Mouse (Mus musculus): Measurements from ENCODE around the gene Nsa2.
A peak's percentile ranks its signal among the peaks of the same experiment; 100 is the strongest.
"Not testable (repeated sequence)": the region's sequence is repeated elsewhere in the genome, so short reads cannot be mapped to it uniquely, and the experiment has no call there.

The Nsa2 gene

DNA sequence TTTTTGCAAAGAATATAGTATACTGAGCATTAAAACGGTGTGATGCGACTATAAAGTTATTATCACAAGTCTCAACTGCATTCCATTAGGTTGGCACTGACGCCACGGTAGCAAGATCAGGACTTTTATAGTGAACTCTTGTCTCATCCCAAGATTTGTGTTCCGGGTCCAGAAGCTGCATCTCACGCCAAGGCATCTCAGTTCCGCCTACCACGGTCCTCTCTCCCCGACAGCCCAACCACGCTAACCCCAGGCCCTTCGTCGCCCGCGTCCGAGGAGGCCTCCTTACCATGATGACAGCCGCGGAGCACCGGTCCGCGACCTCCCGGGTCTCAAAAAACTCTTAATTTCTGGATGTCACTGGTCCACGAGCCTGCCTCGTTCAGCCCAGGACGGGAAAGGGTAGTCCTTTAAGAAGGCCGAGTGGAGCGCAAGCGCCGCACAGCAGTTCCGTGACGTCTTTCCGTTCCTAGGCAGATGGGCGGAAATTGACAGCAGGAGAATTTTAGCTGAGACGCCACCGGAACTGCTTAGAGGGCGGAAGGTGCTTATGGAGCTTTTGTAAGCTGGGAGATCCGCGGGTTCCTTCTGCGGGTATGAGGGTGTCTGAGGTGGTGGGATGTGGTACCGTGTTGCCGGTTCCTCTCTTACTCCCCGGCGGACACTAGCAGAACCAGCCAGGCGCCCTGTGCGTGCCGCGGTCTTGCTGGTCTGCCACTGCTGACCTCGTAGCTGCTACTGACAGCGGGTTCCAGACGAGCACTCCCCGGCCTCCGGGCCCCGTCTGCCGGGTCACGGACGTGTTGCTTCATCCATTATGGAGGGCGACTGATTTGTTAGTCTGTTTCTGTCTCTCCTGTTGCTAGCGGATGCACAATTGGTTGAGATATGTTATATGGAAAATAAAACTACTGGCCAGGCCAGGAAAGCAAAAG is at the start of gene Nsa2, which contains the start of gene Gfm2:
Nsa2 (minus strand) TSS at position 472 of the 935 bp plus-strand sequence.
Gfm2 (plus strand) TSS at position 472 of the 935 bp plus-strand sequence.
- DNase-seq (ENCODE audit: low spot score in 2 of 2): peak; percentile 88 to 89

DNA sequence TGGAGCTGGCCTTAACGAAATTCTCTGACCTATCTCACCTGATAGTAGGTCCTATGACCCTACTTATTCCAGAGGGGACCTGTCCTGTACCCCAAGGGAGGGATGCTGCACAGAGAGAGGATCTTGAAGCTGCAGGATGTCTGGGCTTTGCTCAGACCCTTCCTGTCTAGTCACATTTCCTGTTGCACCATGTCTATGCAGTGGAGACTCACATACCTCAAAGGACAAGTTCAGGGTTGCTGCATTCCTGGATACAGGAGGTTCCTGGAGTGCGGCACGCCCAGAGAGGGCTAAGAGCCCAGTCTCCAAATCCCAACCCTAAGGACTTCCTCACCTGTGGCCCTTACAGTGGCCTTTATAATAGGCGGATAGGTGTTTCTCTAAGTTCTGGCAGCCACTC is 48.6 kb upstream of the Nsa2 start:
- no peak for DNase-seq (ENCODE audit: low spot score in 2 of 2)

DNA sequence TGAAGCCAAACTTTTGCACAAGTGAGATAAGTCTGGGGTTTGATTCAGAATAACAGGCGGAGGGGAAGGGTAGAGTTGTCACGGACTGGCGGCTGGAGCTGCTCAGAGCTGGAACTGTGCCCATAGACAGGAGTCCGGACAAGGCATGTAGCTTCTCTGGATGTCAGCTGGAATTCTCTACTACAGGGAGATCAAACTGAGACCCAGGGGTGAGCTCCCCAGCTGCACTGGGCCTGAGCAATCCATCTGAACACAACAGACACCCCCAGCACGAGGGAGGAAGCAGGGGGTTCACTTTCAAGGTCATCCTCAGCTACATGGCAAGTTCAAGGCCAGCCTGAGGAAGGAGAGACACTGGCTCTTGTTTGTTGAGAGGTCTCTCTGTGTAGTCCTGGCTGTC is 46.9 kb upstream of the Nsa2 start:
- DNase-seq (ENCODE audit: low spot score in 2 of 2): no peak

DNA sequence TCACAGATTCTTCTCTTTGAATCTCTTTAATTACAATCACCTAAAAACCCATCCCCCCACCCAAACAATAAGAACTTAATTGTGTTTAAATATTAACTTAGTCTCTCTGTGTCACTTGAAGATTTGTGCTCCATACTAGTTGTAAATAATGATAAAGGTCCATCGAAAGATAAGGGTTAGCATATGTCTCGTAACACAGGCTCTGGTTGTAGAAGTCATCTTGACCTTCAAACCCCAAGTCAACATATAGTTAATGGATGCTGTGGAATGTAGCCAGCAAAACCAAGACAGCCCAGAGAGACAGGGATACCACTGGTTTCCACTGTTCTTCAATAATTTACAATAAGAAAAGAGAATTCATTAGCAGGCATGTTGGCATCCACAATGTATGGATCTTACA is 46.4 kb upstream of the Nsa2 start:
- DNase-seq (ENCODE audit: low spot score in 2 of 2): no peak

DNA sequence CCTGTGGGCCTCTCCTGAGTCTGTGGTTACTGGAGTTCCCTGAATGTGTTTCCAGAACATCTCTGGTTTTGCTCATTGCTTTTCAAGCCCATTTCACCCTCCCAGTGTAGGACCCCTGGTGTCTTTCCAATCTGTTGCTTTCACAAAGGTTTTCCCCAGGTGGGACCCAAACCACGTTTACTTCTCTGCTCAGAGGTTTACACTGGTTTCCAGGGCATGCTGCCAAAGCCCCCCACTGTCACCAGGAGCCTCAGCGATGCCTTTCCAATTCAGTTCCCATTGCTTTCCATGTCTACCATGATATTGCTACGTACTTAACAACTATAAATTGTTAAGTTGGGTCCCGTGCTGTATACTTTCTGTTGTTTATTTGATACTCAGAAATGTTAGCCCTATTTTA is 45.1 kb upstream of the Nsa2 start:
- no peak for DNase-seq (ENCODE audit: low spot score in 2 of 2)

DNA sequence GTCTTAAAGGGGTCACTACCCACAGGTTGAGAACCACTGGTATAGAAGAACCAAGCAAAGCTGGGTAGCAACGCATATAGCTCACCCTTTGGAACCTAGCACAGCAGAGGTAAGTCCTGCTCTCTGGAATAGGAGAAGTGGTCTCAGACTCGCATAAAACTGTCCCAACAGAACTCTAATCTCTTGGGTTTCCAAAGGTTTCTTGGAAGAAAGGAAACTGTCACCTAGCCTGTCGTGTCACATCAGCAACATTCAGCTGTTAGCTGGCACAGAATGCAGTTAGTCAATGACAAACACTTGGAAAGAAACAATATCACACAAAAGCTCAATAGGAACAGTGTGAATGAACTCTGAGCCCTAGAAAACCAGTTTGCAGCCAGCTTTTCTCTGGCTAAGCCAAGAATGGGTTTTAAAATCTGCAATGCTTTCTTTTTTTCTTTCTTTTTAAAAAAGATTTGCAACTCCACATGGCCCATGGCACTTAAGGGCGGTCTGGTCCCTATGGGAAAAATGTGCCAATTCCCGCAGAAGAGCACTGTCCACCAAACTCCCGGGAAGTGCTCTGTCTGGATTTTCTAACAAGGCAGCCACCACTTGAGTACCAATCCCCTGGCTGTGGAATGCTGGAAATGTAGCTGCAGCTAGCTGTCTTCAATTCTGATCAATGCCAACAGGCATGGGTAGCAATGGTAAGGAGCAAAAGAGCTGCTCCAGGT is 42.5 kb upstream of the Nsa2 start:
- no peak for DNase-seq (ENCODE audit: low spot score in 2 of 2)

DNA sequence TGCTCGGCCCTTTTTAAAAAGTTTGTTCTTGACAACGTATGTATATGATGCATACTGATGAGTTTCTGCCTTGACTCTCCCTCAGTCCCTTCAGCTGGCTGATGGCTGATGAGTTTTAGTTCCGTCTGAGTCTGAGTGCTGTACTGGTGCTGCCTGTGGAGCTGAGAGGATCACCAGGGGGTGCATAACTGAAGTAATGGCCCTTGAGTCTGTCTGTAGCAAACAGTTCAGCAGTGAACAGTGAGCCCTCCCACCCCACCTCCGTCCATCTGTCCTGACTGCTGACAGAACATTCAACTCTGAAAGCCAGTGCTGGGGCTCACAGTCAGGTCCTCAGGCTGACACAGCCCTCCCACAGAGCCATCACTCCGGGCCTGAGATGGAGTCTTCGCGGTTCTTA is 41.2 kb upstream of the Nsa2 start:
- no peak for DNase-seq (ENCODE audit: low spot score in 2 of 2)

DNA sequence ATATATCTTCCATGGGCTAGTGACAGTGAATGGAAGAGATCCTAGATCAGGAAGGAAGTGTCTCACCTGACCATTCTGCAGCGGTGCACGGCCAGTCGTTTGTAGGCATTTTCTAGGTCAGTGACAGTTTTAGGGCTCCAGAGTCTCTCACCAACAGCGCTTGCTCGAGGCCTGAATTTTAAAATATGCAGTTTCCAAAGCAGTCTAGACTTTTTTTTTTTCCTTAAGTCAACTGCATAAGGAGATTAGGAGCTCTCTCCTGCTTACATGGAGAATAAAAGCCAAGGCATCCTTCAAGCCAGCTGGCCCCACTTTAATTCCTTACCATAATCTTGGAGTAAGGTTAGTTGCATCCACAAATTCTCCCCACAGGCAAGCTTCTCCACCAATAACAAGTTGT is 39.0 kb upstream of the Nsa2 start:
- DNase-seq (ENCODE audit: low spot score in 2 of 2): no peak

DNA sequence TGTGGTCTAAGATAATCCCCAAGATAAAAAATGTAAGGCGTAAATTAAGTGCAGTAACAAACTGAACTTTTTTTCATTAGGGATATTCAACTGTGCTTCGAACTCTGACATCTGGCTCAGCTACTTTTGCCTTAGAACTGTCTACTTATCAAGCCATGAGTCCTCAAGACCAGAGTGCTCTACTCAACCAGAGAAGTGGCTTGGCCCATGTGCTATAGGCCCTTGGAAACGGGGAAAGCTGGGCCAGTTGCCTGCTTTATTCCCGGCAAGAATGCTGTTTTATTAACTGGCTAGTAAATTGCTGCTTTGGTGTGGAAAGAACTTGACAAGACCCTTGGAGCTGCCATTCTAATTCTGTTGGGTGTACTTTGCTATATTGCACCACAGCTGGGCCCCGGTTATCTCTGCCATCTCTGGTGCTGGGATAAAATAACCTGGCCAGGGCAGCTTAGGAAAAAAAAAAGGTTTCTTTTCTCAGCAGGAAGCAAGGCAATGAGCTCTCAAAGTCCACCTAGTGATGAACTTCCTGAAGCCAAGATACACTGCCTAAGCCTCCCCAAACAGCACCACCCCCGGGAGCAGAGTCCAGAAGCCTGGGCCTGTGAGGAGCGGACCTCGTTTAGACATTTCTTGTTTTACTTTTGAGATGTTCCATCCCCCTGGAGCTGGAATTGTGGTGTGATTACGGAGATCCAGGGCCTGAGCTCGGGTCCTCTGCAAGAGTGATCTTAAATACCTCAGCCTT is 38.0 kb upstream of the Nsa2 start:
- DNase-seq (ENCODE audit: low spot score in 2 of 2): no peak

DNA sequence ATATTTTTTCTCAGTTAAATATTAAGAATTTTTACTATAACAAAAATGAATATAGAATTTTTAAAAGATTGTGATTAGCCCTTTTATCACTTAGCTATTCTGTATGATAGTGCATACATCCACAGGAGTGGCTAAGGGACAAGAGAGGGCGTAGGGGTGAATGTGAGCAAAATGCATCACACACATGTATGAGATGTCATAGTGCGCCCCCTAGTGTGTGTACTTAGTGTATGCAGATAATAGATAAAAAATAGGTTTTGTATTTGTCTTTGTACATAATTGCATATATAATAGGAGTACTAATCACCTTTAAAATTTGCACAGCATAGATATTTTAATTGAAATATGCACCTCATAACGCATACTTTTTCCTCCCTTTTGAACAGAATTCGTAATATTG is 8.1 kb upstream of the Nsa2 start:
- peak; percentile 44 to 62 for DNase-seq (ENCODE audit: low spot score in 2 of 2)

DNA sequence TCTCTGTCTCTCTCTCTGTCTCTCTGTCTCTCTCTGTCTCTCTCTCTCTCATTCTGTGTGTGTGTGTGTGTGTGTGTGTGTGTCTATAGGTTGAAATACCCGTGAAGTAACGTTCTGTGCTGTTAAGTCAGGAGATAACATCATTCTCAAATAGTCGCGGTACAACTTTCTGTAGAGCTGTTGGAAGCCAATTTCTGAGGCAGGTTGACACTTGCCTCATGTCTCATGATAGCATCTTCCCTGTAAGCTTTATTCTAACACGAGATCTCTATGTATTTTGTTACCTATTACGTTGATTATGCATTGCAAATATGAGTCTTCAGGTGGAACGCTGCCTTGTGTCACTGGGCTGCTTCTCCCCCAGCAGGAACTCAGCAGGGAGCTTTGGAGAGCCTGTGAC is 4.6 kb upstream of the Nsa2 start:
- DNase-seq (ENCODE audit: low spot score in 2 of 2): no peak

DNA sequence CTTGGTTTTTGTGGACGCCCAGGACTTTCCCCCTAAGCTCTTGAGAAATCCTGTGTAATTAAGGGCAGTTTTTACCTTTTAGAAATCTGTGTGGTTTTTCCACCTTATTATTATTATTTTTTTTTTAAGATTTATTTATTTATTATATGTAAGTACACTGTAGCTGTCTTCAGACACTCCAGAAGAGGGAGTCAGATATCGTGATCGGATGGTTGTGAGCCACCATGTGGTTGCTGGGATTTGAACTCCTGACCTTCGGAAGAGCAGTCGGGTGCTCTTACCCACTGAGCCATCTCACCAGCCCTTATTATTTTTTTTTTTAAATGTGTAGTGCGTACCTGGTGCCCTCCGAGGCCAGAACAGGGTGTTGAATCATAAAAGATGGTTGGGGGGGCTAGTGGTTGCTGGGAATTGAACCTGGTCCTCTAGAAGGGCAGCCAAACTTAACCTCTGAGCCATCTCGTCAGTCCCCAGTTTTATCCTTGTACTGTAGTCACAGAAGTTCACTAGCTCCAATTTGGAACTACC is 731 bp upstream of the Nsa2 start:
- not testable (repeated sequence) for DNase-seq (ENCODE audit: low spot score in 2 of 2)

DNA sequence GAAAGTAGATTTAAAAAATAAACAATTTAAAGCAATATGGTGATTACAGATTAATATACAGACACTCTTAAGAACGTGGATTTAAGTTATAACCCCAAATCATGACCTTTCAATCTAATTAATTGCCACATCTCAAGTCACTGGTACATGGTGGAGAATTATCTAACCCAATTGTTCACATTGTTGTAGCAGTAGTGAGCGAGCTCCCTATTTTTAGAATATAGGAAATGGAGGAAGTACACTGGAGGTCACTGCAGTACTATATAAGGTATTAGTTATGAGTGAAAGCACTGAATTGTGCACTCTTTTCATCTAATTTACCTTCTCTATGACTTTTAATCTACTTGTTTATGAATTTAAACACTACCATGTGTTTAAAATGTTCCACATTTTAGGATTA is 7.3 kb downstream of the Nsa2 start:
- DNase-seq (ENCODE audit: low spot score in 2 of 2): not testable (repeated sequence)

DNA sequence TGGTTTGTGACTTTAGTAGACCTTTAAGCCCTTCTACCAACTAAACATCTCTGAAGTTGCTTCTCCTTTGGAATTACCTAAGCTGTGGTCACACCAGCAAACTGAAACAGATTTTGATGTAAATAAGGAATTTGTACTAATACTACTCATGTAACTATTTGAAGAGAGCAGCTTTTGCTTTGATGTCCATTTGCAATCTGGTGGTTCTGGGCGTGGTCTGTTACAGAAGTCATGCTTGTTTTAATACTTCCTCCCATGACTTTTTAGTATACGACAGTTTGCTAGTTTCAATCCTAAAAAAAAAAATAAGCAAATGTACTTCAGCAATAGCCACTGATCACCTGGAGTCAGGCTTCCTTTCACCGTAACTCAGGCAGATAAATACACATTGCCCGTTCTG is 8.1 kb downstream of the Nsa2 start:
- DNase-seq (ENCODE audit: low spot score in 2 of 2): not testable (repeated sequence)

DNA sequence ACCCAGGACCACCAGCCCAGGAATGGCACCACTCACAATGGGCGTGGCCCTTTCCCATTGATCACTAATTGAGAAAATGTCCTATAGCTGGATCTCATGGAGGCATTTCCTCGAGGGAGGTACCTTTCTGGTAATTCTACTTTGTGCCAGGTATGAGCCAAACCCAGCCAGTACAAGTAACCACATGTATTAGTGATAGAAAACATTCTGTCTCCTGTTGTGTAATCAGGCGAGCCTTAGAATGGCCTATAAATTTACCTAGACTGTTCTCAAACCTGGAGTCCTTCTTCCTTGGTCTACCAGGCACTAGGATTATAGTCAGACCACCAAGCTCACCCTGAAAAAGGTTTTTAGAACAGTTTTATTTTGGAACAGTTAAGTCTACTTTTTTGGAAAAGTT is 16.4 kb downstream of the Nsa2 start:
- no peak for DNase-seq (ENCODE audit: low spot score in 2 of 2)

DNA sequence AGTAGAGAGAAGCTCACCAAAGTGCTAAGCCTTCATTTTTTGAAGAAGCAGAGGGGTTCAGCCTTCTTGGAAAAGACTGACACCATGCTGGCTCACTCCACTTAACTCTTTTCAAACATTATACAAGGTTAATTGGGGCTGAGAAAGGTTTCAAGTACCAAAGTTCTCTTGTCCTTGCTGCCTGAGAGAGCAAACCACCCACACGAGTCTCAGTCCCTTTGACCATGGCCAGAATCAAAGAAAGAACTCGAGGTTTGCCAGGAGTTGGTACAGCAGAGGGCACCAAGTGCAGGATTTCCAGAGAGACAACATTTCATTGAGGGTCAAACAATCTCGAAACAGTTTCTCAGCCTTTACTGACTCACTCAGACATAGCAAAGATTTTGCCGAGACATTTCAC is 28.7 kb downstream of the Nsa2 start:
- DNase-seq (ENCODE audit: low spot score in 2 of 2): no peak

DNA sequence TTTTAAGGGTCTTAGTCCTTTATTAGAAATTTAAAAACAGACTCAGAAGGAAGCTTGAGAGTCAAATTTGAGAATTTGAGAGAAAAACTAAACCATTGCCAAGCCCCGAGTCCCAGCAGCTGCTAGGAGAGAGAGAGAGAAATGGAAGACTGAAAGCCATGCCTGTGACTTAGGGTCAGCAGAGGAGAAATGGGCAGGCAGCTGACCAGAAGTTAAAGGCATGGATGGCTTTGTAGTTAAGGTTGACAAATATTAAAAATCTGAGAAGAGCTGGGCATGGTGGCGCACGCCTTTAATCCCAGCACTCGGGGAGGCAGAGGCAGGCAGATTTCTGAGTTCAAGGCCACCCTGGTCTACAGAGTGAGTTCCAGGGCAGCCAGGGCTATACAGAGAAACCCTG is 30.0 kb downstream of the Nsa2 start:
- not testable (repeated sequence) for DNase-seq (ENCODE audit: low spot score in 2 of 2)

DNA sequence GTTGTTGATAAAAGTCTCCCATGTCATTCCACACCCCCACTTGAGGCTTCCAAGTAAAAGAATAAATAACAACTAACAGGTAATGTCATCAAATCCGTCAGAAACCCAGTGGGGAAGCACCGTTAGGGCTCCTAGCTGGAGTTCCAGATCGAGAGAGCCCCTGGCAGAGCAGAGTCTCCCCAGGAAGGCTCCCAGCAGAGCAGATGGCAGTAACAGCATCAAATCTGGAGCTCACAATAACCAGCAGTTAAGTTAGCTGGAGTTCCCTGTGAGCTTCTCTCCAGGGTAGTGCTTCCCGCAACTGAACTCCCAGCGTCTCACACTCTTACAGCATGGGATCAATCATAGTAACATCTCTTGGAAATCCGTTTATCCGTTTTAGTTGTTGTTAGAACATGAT is 32.7 kb downstream of the Nsa2 start:
- no peak for DNase-seq (ENCODE audit: low spot score in 2 of 2)

DNA sequence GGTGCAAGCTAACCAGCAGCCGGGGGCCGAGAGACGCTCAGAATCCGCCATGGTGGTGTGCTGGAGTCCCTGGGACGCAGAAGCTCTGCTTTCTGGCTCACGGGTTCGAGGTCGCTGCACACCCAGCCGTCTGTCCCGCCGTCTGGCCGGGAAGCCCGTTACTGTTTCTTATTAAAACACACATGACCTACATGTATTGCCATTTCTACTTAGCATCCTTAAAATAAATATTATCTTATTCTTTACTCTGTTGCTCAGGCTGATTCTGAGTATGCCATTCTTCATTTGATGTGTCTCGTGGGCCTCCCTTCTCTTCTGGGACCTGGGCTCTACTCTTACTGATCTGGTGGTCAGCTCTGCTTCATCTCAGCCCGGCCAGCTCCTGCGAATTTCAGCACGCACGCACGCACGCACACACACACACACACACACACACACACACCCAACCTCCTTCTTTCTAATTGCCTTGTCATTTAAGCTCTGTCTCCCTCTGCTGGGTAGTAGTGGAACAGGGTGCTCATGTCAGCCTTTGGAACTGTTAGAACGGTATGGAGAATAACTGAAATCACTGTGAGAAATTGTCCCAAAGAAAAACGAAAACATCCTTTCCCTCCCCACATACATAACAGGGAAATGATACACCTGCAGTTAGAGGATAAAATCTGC is 38.4 kb downstream of the Nsa2 start, which contains the start of gene Gm6169:
Gm6169 (minus strand) TSS at position 51 of the 666 bp plus-strand sequence.
- DNase-seq (ENCODE audit: low spot score in 2 of 2): peak in 1 of 2 experiments; percentile 1

DNA sequence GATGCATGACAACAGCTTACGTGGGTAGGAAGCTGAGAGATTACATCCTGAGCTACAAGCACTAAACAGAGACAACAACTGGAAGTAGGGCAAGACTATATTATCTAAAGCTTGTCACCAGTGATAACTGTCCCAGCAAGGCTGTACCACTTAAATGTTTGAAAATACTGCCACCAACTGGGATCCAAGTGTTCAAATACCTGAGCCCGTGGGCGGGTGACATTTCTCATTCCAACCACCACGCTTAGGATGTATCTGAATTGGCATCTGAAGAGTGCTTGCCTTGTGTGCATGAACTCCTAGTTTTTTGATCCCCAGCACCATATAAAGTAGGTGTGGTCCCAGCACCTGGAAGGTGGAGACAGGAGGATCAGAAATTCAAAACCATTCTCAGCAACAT is 42.0 kb downstream of the Nsa2 start:
- DNase-seq (ENCODE audit: low spot score in 2 of 2): no peak

DNA sequence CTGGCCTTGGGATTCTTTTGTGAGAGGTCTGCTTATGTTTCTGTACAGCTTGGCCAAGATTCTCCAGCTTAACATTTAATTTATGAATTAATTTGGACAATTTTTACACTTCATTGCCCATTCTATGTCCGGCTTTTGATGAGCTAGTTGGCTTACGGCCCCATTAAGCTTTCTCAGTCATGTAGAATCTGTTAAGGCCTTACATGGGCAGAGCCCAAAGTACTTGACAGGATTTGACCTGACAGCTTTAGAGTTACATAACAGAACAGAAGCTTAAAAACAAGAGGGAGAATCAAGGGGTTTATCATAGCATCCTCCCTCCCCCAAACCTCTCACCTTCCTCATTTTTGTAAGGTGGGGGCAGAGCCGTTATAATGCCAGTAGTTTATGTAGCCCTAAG is 49.6 kb downstream of the Nsa2 start:
- no peak for DNase-seq (ENCODE audit: low spot score in 2 of 2)

All from natural killer cell, adult 2 months (primary cell).